Mouse (Mus musculus) liver, embryonic 14 days (tissue): Measurements from ENCODE around the gene 9230104L09Rik. TPM values are rescaled to one million over a fixed set of nuclear protein-coding genes. Genes with fewer than 3 reads are reported as not detected.

Experiments used
- polyA plus RNA-seq: library from polyadenylated mRNA; depleted of rRNA; stranded (reverse); fragments of >200 nt; gene quantifications from 2 replicates; pipeline ENCODE4 v1.2.3, GENCODE M21; 2012; rRNA removed

Gene 9230104L09Rik
- not detected in 2 replicates for polyA plus RNA-seq

DNA sequence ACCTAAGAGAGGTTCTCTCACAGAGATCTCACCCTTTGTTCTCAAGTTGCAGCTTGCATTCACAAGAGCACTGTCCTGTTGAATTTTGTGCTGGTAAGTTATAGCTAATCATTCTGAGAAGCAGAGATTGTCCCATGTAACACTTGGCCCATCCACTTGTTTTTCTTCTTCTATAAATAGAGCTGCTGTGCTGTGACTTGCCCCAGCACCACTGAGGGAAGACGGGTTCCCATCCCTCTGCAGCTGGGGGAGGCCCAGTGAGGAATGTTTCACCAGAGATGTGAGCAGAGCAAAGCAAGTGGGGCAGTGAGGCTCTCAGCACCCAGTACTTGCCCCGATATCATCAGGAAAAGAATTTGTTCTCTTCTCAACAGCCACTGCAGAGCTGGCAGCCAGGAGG is at the start of gene 9230104L09Rik:
Gene 9230104L09Rik, minus strand, starts transcription at position 73 of the 400 bp plus-strand sequence.

DNA sequence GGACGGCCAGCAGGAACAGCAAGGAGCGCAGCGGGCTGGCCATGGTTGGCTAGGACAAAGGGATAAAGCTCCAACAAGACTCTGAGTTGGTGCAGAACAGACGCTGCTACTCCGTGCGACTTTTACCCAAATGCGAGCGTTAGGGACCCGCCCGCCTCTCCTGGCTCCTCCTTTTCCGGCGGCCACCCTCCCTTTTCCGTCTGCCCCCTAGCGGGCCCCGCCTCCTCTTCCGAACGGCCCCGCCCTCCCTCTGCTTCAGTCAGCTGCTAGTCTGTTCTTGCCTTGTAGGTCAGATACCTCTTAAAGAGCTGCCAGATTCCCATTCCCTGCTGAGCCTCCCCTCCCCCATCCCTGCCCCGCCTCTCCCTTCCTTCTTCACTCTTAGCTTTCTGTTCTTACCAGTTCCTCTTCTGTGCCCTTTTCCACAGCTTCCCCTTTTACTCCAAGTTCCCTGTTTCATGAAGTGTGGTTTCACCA is 10.5 kb upstream of the 9230104L09Rik start, which contains the start of gene Cst3:
Gene Cst3, minus strand, starts transcription at position 358 of the 477 bp plus-strand sequence.

DNA sequence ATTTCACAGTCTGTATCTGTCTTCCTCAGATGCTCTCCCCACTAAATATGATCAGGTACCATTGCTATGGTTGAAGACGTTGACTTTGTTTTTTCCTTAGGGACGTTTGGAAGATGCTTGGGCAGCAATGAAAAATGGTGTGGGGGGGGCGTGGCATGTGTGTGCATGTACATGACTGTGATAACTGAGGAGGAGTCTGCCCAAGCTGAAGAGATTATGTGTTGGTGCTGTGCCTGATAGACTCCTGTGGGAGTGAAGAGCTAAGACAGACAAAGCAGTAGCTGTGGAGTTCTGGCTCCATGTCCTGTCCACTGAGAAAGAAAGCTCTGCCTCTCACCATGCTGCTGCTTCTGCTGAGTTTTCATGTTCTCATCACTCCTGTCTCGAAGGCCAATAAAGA is 29.9 kb downstream of the 9230104L09Rik start, which contains the start of gene Cst9:
Gene Cst9, plus strand, starts transcription at position 236 of the 400 bp plus-strand sequence.

DNA sequence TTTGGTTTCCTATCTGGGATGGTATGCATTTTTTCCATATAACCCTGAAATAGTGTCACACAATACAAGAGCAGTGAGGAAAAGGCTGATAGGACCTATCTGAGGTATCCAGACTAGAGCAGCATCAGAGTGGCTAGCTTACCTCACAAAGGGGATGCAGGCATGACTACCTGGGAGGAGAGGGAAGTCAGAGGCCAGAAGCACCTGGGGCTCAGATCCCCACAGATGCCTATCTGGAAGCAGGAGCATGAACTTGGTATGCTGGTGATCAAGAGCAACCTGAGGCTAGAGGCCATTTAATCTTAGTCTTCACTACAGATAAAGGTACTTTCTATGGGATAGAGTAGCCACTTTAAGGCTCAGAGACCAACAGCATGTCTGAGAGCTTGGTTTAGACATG is 44.9 kb downstream of the 9230104L09Rik start, which contains the start of gene Cst13:
Gene Cst13, plus strand, starts transcription at position 173 of the 400 bp plus-strand sequence.

DNA sequence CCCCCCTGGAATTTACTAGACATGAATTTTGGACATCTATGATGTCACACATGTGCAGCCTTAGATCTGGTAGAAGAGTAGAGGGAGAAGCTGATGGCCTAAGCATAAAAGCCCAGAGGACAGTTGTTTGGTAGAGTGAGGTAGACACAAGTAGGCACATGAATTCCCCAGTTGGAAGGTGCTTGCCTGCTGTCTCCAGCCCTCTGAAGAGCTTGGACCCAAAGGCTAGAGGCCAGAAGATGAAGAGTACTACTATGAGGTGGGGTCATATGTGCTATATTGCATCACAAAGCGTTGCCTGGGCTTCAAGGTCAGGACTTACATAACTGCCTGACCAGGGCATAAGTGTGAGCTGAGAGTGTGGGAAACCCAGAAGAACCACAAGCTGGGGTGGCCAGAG is 66.4 kb downstream of the 9230104L09Rik start, which contains the start of gene Cst8:
Gene Cst8, plus strand, starts transcription at position 301 of the 400 bp plus-strand sequence.

Other genes starting within 250 kb of the 9230104L09Rik start
- 41.6 and 46.7 TPM in 2 replicates for gene Nxt1, start 192.4 kb downstream of the 9230104L09Rik start, polyA plus RNA-seq
- gene Gzf1, start 184.0 kb downstream of the 9230104L09Rik start, polyA plus RNA-seq: 5.4 and 5.9 TPM in 2 replicates
- gene Napb, start 132.6 kb downstream of the 9230104L09Rik start, polyA plus RNA-seq: 0.33 and 0.38 TPM in 2 replicates
- gene Cstl1, start 114.7 kb downstream of the 9230104L09Rik start, polyA plus RNA-seq: not detected in 2 replicates
- not detected in 2 replicates for gene Cst11, start 93.5 kb downstream of the 9230104L09Rik start, polyA plus RNA-seq
- gene 8030411F24Rik, start 83.0 kb downstream of the 9230104L09Rik start, polyA plus RNA-seq: not detected in 2 replicates
- gene Cst12, start 75.7 kb downstream of the 9230104L09Rik start, polyA plus RNA-seq: not detected in 2 replicates
- gene Cst8, start 66.3 kb downstream of the 9230104L09Rik start, polyA plus RNA-seq: 0.08 and 0.09 TPM in 2 replicates
- not detected in 2 replicates for gene Cst13, start 45.0 kb downstream of the 9230104L09Rik start, polyA plus RNA-seq
- gene Cst9, start 29.9 kb downstream of the 9230104L09Rik start, polyA plus RNA-seq: 0.09 and 0.14 TPM in 2 replicates
- gene Cst3, start 10.7 kb upstream of the 9230104L09Rik start, polyA plus RNA-seq: 101 and 117 TPM in 2 replicates
- not detected in 2 replicates for gene Gm1330, start 138.2 kb upstream of the 9230104L09Rik start, polyA plus RNA-seq
- gene Gm10750, start 152.2 kb upstream of the 9230104L09Rik start, polyA plus RNA-seq: not detected in 2 replicates